ENCODE assay signal across 27 mouse cellular contexts in genomic region chr15:91124584-91124983, GRCm38 (mm10).
DNase-seq lines count a peak whose midpoint lies in the region; ATAC-seq lines count a peak whose summit lies in the region.
"Had no signal": no experiment of that assay in that cellular context is flagged by ENCODE, and none has a peak within 500 bp of the region (broad histone marks: within the 10 kb centered on the region; RNA-seq: fewer than 3 reads in every experiment).

No protein-coding gene starts in this region.

- H3K4me2 ChIP-seq in kidney, embryonic 14.5 days (replicated peaks; ENCODE audit: low read depth, low read length) = no peak overlapping the region
- no peak overlapping the region for H3K4me2 ChIP-seq in neural tube, embryonic 11.5 days (ENCODE audit: low read depth)
- H3K4me2 ChIP-seq: hindbrain, embryonic 14.5 days; limb, embryonic 15.5 days; liver, embryonic 15.5 days had no signal

- no peaks in the 10 kb centered on the region for H3K9me3 ChIP-seq in kidney, embryonic 14.5 days (ENCODE audit: control insufficient read depth, low read length)
- H3K9me3 ChIP-seq in neural tube, embryonic 11.5 days (ENCODE audit: control insufficient read depth, low read length) = no peaks in the 10 kb centered on the region
- H3K9me3 ChIP-seq: embryonic facial prominence, embryonic 10.5 days; forebrain, embryonic 10.5 days; limb, embryonic 15.5 days; liver, embryonic 15.5 days; midbrain, embryonic 10.5 days had no signal

- H3K36me3 ChIP-seq in kidney, embryonic 14.5 days (ENCODE audit: control insufficient read depth, insufficient read depth, low read length) = no peaks in the 10 kb centered on the region
- no peaks in the 10 kb centered on the region for H3K36me3 ChIP-seq in neural tube, embryonic 11.5 days (ENCODE audit: control insufficient read depth, insufficient read depth, low read length)
- H3K36me3 ChIP-seq: embryonic facial prominence, embryonic 10.5 days; forebrain, embryonic 10.5 days; G1E; limb, embryonic 15.5 days; liver, embryonic 15.5 days; midbrain, embryonic 10.5 days had no signal

- no peak for DNase-seq in kidney, adult 9 months
- DNase-seq in retina, embryonic 14.5 days (ENCODE audit: low spot score) = peak; percentile 1
- DNase-seq in retina, postnatal 1 day = no peak
- DNase-seq in embryo, embryonic 10.5 days (ENCODE audit: low spot score) = peak; percentile 12
- DNase-seq in neural tube, embryonic 11.5 days (ENCODE audit: low spot score) = peak; percentile 9
- DNase-seq in gastrocnemius, postnatal 25 days = no peak
- DNase-seq: cerebellum, adult 11-12 months; cerebellum, postnatal 25 days; gastrocnemius, postnatal 14 days; kidney, adult 8-10 months; left cerebral cortex, postnatal 4 days; thymus, adult 18-20 months; thymus, postnatal 4 days had no signal

- WGBS in kidney, embryonic 14.5 days = 47% methylated on average over 4 of the region's 4 CpGs
- WGBS in neural tube, embryonic 11.5 days = 73% methylated on average over 4 of the region's 4 CpGs

- no peak overlapping the region for H3K9ac ChIP-seq in kidney, embryonic 14.5 days (ENCODE audit: low read depth, low read length)
- H3K9ac ChIP-seq in neural tube, embryonic 11.5 days (ENCODE audit: low read length) = no peak overlapping the region
- H3K9ac ChIP-seq: hindbrain, embryonic 14.5 days; limb, embryonic 15.5 days; liver, embryonic 15.5 days had no signal

- ATAC-seq in kidney, embryonic 14.5 days (ENCODE audit: low FRiP score, low TSS enrichment) = peak; percentile 68; the same call in 1 of the 2 replicates
- no peak for ATAC-seq in neural tube, embryonic 11.5 days (ENCODE audit: insufficient read depth, low FRiP score, low TSS enrichment)
- ATAC-seq in granulocyte monocyte progenitor cell, adult 5-6 weeks (replicated peaks; ENCODE audit: poor library complexity, severe bottlenecking) = no peak
- ATAC-seq: forebrain, embryonic 16.5 days; inflammation-experienced regulatory T-cells, adult 6 months had no signal

- no peak overlapping the region for H3K27ac ChIP-seq in kidney, embryonic 14.5 days (ENCODE audit: low read depth, low read length)
- H3K27ac ChIP-seq in neural tube, embryonic 11.5 days (ENCODE audit: low read depth, low read length) = no peak overlapping the region
- H3K27ac ChIP-seq: embryonic facial prominence, embryonic 10.5 days; forebrain, embryonic 10.5 days; hindbrain, embryonic 14.5 days; left cerebral cortex, adult 2 months; limb, embryonic 15.5 days; liver, embryonic 15.5 days; macrophage; midbrain, embryonic 10.5 days had no signal

- no peaks in the 10 kb centered on the region for H3K4me1 ChIP-seq in kidney, embryonic 14.5 days (ENCODE audit: control insufficient read depth, insufficient read depth, low read length)
- H3K4me1 ChIP-seq in neural tube, embryonic 11.5 days (ENCODE audit: control insufficient read depth, insufficient read depth, low read length) = no peaks in the 10 kb centered on the region
- H3K4me1 ChIP-seq: limb, embryonic 15.5 days; liver, embryonic 15.5 days had no signal

- H3K27me3 ChIP-seq in kidney, embryonic 14.5 days (ENCODE audit: control insufficient read depth, insufficient read depth, low read length) = no peaks in the 10 kb centered on the region
- H3K27me3 ChIP-seq in neural tube, embryonic 11.5 days (ENCODE audit: control insufficient read depth, insufficient read depth, low read length) = no peaks in the 10 kb centered on the region
- H3K27me3 ChIP-seq: CH12.LX; limb, embryonic 15.5 days; liver, embryonic 15.5 days had no signal

- no peak overlapping the region for H3K4me3 ChIP-seq in kidney, embryonic 14.5 days (ENCODE audit: low read length)
- H3K4me3 ChIP-seq in neural tube, embryonic 11.5 days (ENCODE audit: low read depth, low read length) = no peak overlapping the region
- H3K4me3 ChIP-seq: embryonic facial prominence, embryonic 10.5 days; forebrain, embryonic 10.5 days; left cerebral cortex, adult 2 months; limb, embryonic 15.5 days; liver, embryonic 15.5 days; midbrain, embryonic 10.5 days had no signal

Comparison
In these comparisons a context has a peak if more than half of its experiments do, and no peak if none do; other contexts are left out.
1. DNase-seq: peak in retina, embryonic 14.5 days (single experiment), embryo, embryonic 10.5 days (single experiment) and neural tube, embryonic 11.5 days (single experiment); none in kidney, adult 9 months (single experiment), retina, postnatal 1 day (single experiment) and gastrocnemius, postnatal 25 days (single experiment).